Mouse (Mus musculus) cerebellum, postnatal 25 days (tissue): ENCODE measurements at regions not wholly inside any gene's neighbourhood (a gene's known extent, or its start where the extent isn't known, plus 50 kb on each side); places are given as distances from the start of the nearest gene placed in this dataset.

Experiments used
- DNase-seq, 2 experiments: peaks; one replicate each; pipeline ENCODE4 v3.0.0; 2021; ENCODE audit warnings: mixed read lengths in 2 of 2

DNA sequence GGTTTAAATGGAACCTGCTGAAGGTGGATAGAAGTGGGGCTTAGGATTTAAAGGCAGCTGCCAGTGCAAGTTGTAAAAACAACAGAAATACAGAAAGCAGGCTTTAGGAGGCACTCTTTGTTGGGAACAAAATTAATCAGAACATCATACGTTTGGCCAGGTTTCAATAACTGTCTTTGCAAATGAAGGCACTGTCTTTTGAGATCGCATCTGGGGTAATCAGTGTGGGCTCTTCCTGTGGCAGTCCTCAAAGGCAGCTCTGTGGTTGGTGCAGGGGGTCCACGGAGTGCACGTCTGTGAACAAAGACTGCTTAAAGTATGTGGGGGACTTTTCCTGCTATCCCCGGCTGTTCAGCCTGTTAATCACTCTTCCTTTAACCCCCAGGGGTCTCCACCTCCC, 654.5 kb downstream of the Tmem132b start:
- DNase-seq, result no peak

GRCm38 (mm10) chr5:126199876-126200275, 668.3 kb downstream of the Tmem132b start:
- DNase-seq, result no peak

DNA sequence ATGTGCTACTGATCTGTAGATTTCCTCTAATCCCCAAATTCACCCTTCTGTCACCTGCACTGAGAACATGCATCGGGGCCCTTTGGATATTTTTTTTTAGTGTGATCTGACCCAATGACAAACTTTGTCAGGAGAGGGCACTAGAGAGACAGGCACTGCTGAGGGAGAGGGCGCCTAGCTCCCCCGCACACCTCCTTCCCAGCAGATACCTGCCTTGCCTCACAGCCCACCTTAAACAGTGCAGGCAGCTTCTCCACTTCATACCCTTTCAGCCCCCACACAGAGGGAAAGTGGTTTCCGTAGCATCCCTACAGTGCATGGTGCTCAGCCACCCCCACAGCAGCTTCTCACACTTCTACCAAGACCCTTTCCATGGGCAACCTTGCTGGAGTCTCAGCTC, 670.0 kb downstream of the Tmem132b start:
- peak in 1 of 2 experiments; percentile 4 for DNase-seq

DNA sequence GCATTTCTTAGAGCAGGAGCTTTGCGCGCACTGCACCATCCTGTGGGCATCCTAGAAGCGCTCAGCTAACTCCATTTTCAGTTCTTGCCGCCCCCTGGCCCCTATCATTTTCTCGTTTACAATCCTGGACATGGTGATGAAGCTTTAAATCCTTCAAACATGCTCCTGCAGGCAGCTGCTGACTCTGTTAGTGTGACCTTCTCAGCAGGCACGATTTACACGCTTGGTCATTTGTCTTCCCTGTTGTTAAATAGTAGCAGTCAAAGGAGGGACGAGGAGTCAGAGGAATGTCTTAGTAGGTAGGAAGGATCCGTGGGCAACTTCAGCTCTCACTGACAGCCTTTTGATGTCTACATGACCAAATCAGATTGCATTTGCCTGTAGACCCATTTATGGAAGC, 670.4 kb downstream of the Tmem132b start:
- no peak for DNase-seq

DNA sequence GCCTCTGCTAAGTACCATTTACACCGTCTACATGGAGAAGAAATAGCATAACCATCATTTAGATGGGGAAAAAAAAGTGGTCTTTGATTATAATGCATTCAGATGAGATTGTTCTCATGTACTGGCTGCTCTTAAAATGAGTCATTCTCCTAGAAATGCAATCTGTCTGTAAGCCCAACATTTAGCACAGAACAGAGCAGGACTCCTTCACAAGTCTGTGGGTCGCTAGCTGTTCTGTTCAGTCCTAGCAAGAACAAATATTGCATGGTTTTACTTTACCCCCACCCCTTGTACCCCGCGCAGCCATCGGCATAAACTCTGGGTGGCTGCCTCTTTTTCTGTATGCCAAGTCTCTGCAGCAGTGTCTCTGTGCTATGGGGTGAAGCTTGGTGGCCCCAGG, 685.4 kb downstream of the Tmem132b start:
- DNase-seq, result no peak

- DNase-seq, result no peak
Observed at GRCm38 (mm10) chr5:126217746-126218145, 686.2 kb downstream of the Tmem132b start.

- no peak for DNase-seq
Observed at GRCm38 (mm10) chr5:126223696-126224095, 692.1 kb downstream of the Tmem132b start.

DNA sequence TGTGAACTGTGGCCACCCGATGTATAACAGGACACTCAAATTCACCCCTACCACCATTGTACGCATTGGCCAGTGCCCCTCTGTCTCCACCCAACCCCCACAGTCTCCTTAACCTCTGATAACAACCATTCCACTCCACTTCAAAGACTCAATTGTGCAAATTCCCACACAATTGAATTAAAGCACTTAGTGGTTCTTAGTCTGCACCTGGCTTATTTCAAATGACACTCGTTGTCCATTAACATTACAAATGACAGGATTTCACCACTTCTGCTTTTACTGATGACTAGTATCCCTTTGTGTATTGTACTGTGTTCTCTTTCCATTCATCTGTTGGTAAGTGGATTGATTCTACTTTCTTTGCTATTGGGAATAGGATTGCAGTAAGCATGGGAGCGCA, 699.2 kb downstream of the Tmem132b start:
- DNase-seq, result no peak

DNA sequence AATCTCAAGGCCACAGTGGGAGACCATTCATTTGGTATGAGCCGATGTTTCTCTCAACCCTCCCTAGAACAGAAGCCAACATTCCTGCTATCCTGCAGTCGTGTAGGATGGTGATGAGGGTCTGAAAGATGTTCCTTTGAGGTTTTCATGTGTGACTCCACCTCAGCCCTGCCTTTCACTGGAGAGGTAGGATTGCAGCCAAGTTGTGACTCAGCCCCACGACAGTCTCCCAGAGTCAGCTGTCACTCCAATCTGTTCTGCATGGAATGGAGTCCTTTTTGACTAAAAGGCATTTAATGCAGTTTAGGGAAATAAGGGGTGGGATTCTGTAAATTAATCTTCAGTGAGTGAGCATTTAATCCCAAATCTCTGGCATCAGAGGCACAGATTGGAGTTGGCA, 706.5 kb downstream of the Tmem132b start:
- peak; percentile 56 to 73 for DNase-seq

DNA sequence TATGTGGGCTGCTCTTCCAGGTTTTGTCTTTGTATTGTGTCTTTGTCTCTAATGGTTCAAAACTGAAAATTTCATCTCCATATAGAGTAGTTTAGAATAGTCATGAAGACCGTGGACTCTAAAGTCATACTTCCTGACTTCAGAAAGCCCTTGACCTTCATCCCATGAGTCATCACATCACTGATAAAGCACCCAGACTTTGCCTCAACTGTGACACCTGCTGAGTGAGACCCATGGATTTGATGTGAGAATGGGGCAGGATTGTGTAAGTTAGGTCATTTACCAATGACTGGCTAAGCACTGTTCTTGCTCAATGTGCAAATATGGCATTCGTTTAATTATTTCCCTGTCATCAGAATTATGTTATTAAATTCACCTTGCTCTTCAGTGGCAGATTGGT, 714.2 kb downstream of the Tmem132b start:
- DNase-seq, result no peak

DNA sequence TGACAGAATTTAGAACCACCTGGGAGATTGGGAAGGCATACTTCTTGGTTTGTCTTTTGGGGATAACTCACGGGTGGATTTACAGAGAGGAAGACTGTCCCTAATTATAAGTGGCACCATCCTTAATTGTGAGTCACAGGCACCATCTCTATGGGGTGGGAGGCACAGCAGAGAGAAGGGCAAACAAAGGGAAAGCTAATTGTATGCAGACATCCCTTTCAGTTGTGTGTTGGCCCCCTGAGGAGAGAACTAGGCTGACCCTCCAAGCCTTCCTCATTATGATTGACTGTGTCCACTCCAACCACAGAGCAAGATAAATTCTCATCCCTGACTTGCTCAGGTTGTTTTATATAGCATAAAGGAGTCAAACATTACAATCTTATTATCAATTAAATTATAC, 718.8 kb downstream of the Tmem132b start:
- DNase-seq, result no peak

GRCm38 (mm10) chr5:126254661-126255060, 723.1 kb downstream of the Tmem132b start:
- DNase-seq, result no peak

DNA sequence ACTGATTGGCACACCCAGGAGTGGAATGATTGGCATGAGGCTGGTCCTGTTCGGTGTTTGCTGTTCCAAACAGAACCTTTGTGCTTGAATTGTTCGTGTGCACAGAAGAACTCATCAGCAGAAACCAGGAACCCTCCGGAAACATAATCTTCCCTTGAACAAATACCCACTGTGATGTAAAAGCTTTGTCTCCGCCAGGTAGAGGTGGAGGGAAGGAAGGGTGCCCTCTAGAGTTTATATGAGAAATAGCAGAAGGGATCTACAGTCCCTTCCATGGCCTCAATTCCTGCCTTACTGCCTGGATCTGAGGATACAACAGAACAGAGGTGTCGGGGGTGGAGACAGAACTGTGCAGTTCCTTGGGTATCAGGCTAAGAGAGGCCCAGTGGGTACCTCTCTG, 726.3 kb downstream of the Tmem132b start:
- no peak for DNase-seq

DNA sequence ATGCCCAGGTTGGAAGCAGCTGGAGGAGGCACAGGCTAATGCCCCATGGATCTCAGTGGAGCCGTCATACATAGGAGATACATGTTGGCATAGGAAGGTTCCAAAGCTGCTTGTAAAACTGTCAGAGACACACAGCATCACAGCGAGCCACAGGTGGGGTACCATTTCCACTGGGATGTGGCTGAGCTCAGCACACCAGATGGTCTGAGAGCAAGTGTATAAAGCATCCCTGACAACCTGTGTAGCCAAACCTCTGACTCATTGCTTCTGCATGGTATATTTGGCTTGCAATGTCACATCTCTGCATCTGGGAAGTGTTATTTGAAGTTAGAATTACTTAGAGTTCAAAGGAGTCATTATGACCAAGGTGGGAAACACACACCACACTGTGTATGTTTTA, 734.9 kb downstream of the Tmem132b start:
- DNase-seq, result no peak

DNA sequence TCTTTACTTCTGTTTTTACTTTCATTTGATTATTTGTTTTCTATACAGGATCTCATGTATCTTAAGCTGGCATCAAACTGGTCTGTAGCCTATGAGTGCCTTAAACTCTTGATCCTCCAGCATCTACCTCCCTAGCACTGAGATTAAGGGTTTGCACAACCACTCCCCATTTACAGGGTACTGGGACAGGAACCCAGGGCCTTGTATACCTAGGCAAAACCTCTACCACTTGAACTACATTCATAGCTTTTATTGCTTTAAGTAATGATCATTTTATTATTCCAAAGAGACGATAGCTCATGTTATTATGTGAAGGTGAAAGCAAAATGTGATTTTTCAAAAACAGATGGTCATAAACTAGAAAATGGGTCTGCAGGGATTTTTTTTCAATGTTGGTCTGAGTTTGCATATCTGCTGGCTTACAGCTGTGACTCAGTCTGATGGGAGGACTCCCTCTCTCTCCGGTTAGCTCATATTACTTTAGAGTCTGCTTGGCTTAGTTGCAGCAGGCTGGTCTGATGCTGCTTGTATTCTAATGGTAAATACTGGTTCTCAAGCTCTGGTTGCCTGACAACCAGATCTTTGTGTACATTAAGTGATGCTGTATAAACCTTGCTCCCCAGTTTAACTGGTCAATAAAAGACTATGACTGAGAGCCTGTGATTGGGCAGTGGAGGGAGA, 735.5 kb downstream of the Tmem132b start:
- DNase-seq, result no peak

GRCm38 (mm10) chr5:126268592-126268991, 737.0 kb downstream of the Tmem132b start:
- no peak for DNase-seq

DNA sequence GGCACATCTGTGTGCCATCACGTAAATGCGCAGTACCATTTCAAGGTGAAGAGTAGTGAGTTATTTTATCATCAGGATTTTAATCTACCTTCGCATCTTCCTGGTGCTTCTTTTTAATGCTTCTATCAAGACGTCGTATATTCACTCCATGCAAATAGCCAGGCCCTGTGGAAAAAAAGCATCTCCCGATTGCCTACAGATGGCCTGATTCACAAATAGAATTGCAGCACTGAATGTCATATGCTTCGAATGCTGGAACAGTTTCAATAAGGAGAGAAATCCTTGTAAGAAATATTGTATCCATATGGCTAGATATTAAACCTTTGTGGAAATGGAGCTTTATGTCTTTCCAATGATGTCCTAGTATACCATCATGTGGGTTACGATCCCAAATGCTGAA, 742.7 kb downstream of the Tmem132b start:
- DNase-seq, result no peak

DNA sequence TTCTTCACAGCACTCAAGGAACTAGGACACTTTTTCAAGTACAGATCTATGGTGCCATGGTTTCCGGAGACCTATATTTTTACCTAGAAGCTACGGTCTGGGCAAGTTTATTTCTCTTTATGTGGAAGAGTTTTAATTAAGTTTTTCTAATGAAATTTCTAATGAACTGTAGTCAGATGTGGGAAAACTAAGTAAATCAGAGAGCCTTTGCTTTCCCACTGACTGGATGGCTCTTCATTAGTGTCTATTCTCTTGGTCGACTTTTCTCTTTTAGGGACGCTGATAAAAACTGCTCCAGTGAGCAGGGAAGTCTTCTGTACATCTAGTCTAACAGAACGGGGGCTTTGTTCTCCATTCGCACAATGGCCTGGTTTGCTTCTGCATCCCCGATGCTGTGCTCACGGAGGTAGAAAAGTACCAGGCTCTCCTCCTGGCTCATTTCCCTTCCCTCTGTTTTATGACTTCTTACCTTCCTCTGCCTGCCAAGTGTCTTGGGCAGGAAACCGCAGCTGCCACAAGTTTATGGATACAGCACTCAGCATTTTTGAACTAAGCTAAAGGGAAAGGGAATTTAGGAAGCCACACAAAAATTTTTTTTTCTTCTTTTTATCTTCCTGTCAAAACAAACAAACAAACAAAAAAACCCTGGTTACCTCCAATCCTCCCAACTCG, 749.6 kb downstream of the Tmem132b start:
- DNase-seq, result no peak

- DNase-seq, result no peak
Observed at GRCm38 (mm10) chr5:126281782-126282181, 750.2 kb downstream of the Tmem132b start.

- DNase-seq, result no peak
Observed at GRCm38 (mm10) chr5:126324847-126325246, 793.3 kb downstream of the Tmem132b start.

- no peak for DNase-seq
Observed at GRCm38 (mm10) chr5:126328276-126328675, 796.7 kb downstream of the Tmem132b start.

DNA sequence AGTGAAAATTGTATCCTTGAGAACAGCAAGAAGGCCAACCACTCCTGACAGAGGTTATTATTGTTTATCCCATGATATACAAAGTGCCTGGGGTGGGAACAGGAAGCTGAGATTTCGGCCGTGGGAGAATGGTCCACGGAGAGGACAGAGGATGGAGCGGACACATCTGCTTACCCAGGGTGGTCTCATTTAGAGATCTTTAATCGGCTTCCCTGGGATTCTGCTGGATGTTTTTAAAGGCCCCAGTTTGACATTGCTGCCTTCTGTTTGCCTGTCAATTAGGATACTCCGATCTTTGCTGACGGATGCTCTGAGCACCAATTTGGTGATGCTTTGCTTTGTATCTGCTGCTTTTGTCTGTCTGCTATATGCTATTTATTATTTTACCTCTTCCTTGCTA, 803.5 kb downstream of the Tmem132b start:
- DNase-seq, result no peak

- DNase-seq, result no peak
Observed at GRCm38 (mm10) chr5:126335553-126336520, 804.3 kb downstream of the Tmem132b start.

DNA sequence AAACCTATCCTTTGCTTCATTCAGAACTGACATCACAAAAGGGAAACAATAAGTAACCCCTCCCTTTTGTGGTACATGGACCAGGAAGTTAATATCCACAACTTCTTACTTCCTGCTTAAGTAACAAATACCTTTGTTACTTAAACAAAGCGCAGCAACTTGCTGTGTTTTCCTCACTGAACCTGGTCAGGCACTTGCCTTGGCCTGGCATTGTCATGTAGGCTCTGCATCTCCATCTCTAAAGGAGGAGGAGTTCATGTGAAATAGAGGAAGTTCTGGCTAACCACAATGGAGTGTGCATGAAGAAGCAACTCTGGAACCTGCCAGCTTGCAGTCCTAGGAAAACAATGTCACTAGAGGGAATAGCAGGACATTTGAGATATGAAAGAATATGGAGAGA, 806.3 kb downstream of the Tmem132b start:
- no peak for DNase-seq
